Mouse (Mus musculus) retina, embryonic 14.5 days (tissue): ENCODE data around the gene Enpp3.

Experiments
- DNase-seq: peaks from one replicate; pipeline ENCODE4 v3.0.0-alpha.2; 2015; ENCODE audit warnings: low spot score

Gene Enpp3

GRCm38 (mm10) chr10:24763257-24763656, 79.4 kb downstream of the Enpp3 start:
- no peak for DNase-seq

GRCm38 (mm10) chr10:24758326-24758915, 84.2 kb downstream of the Enpp3 start:
- no peak for DNase-seq

GRCm38 (mm10) chr10:24754874-24755540, 87.6 kb downstream of the Enpp3 start:
- DNase-seq = peak; percentile 25

- DNase-seq = no peak
Observed at GRCm38 (mm10) chr10:24754251-24754835, 88.3 kb downstream of the Enpp3 start.

GRCm38 (mm10) chr10:24753536-24754250, 88.9 kb downstream of the Enpp3 start:
- no peak for DNase-seq

- DNase-seq = no peak
Observed at GRCm38 (mm10) chr10:24742950-24743487, 99.6 kb downstream of the Enpp3 start.

- no peak for DNase-seq
Observed at GRCm38 (mm10) chr10:24741229-24742198, 101.1 kb downstream of the Enpp3 start.

GRCm38 (mm10) chr10:24739171-24739570, 103.5 kb downstream of the Enpp3 start:
- no peak for DNase-seq

- DNase-seq = peak; percentile 11
Observed at GRCm38 (mm10) chr10:24738456-24738855, 104.2 kb downstream of the Enpp3 start.

GRCm38 (mm10) chr10:24735027-24735777, 107.4 kb downstream of the Enpp3 start:
- no peak for DNase-seq

GRCm38 (mm10) chr10:24727478-24727877, 115.1 kb downstream of the Enpp3 start:
- DNase-seq = no peak

- no peak for DNase-seq
Observed at GRCm38 (mm10) chr10:24725197-24725596, 117.4 kb downstream of the Enpp3 start.
